Mouse (Mus musculus) urinary bladder, adult 2 months (tissue): ENCODE data around the gene Nipal3. TPM values are rescaled to one million over a fixed set of nuclear protein-coding genes. Genes with fewer than 3 reads are reported as not detected.

Experiments used
- DNase-seq: peaks from one replicate; pipeline ENCODE4 v3.0.0; 2022; ENCODE audit warnings: low spot score
- polyA plus RNA-seq: library from polyadenylated mRNA; depleted of rRNA; stranded (reverse); fragments of >200 nt; gene quantifications from 2 replicates; pipeline ENCODE4 v1.2.3, GENCODE M21; 2012; rRNA removed

The Nipal3 gene
- 26.9 and 40.9 TPM in 2 replicates for polyA plus RNA-seq

- peak; percentile 75 for DNase-seq
These were observed at the start of gene Nipal3, which contains the start of gene Stpg1 for GRCm38 (mm10) chr4:135494521-135495396. TSS of gene Nipal3 (minus strand) at chr4:135495038. TSS of gene Stpg1 (plus strand) at chr4:135494790.

- no peak for DNase-seq
These were observed 49.4 kb upstream of the Nipal3 start for GRCm38 (mm10) chr4:135544284-135544683.

GRCm38 (mm10) chr4:135540057-135540456, 45.2 kb upstream of the Nipal3 start:
- no peak for DNase-seq

- DNase-seq = no peak
These were observed 44.2 kb upstream of the Nipal3 start for GRCm38 (mm10) chr4:135539056-135539455.

GRCm38 (mm10) chr4:135535021-135535420, 40.2 kb upstream of the Nipal3 start:
- DNase-seq = no peak

- no peak for DNase-seq
These were observed 38.2 kb upstream of the Nipal3 start for GRCm38 (mm10) chr4:135533001-135533400.

- DNase-seq = no peak
These were observed 37.2 kb upstream of the Nipal3 start for GRCm38 (mm10) chr4:135531771-135532613.

- no peak for DNase-seq
These were observed 36.4 kb upstream of the Nipal3 start for GRCm38 (mm10) chr4:135531236-135531635.

- DNase-seq = no peak
These were observed 35.4 kb upstream of the Nipal3 start for GRCm38 (mm10) chr4:135530270-135530669.

GRCm38 (mm10) chr4:135526039-135526710, 31.3 kb upstream of the Nipal3 start:
- DNase-seq = no peak

- DNase-seq = no peak
These were observed 30.2 kb upstream of the Nipal3 start for GRCm38 (mm10) chr4:135525057-135525456.

GRCm38 (mm10) chr4:135523939-135524338, 29.1 kb upstream of the Nipal3 start:
- DNase-seq = no peak

GRCm38 (mm10) chr4:135520421-135520820, 25.6 kb upstream of the Nipal3 start:
- DNase-seq = no peak

- DNase-seq = no peak
These were observed 23.3 kb upstream of the Nipal3 start for GRCm38 (mm10) chr4:135518135-135518534.

GRCm38 (mm10) chr4:135516351-135517316, 21.8 kb upstream of the Nipal3 start:
- no peak for DNase-seq

- no peak for DNase-seq
These were observed 20.1 kb upstream of the Nipal3 start for GRCm38 (mm10) chr4:135514925-135515324.

- DNase-seq = no peak
These were observed 19.0 kb upstream of the Nipal3 start for GRCm38 (mm10) chr4:135513865-135514264.

GRCm38 (mm10) chr4:135509515-135509914, 14.7 kb upstream of the Nipal3 start:
- no peak for DNase-seq

- DNase-seq = no peak
These were observed 13.7 kb upstream of the Nipal3 start for GRCm38 (mm10) chr4:135508419-135509039.
